Mouse (Mus musculus) cerebellum, postnatal 4 days (tissue): ENCODE results near the gene Tnfrsf13c.
A peak's percentile ranks its signal among the peaks of the same experiment; 100 is the strongest.
"Not testable (repeated sequence)": the region's sequence is repeated elsewhere in the genome, so short reads cannot be mapped to it uniquely, and the experiment has no call there.

Experiments used
- DNase-seq, 2 experiments: peaks; one replicate each; pipeline ENCODE4 v3.0.0; 2022; ENCODE audit warnings: low spot score in 2 of 2, mixed read lengths in 1 of 2

Tnfrsf13c gene

GRCm38 (mm10) chr15:82223657-82224601, at the start of gene Tnfrsf13c:
Gene Tnfrsf13c (minus strand): TSS chr15:82224369.
- peak in 1 of 2 experiments; percentile 55 for DNase-seq

- no peak for DNase-seq
Measured at GRCm38 (mm10) chr15:82272295-82272694, 48.1 kb upstream of the Tnfrsf13c start.

GRCm38 (mm10) chr15:82271201-82271600, 47.0 kb upstream of the Tnfrsf13c start:
- peak; percentile 54 to 81 for DNase-seq

- DNase-seq, result peak in 1 of 2 experiments; percentile 42
Measured at GRCm38 (mm10) chr15:82268783-82269182, 44.6 kb upstream of the Tnfrsf13c start.

- peak in 1 of 2 experiments; percentile 49 for DNase-seq
Measured at GRCm38 (mm10) chr15:82268185-82268584, 44.0 kb upstream of the Tnfrsf13c start.

- DNase-seq, result peak; percentile 64 to 83
Measured at GRCm38 (mm10) chr15:82266356-82266755, 42.2 kb upstream of the Tnfrsf13c start.

GRCm38 (mm10) chr15:82259510-82259909, 35.3 kb upstream of the Tnfrsf13c start:
- peak; percentile 70 to 89 for DNase-seq

- DNase-seq, result peak; percentile 39 to 68
Measured at GRCm38 (mm10) chr15:82255944-82256383, 31.8 kb upstream of the Tnfrsf13c start.

- no peak for DNase-seq
Measured at GRCm38 (mm10) chr15:82255248-82255647, 31.1 kb upstream of the Tnfrsf13c start.

GRCm38 (mm10) chr15:82252097-82252496, 27.9 kb upstream of the Tnfrsf13c start, which contains the start of gene 1500009C09Rik:
Gene 1500009C09Rik (plus strand): TSS chr15:82252397.
- no peak for DNase-seq

GRCm38 (mm10) chr15:82251579-82251978, 27.4 kb upstream of the Tnfrsf13c start:
- DNase-seq, result no peak

- DNase-seq, result no peak
Measured at GRCm38 (mm10) chr15:82247131-82247776, 23.1 kb upstream of the Tnfrsf13c start.

- DNase-seq, result not testable (repeated sequence)
Measured at GRCm38 (mm10) chr15:82244805-82245161, 20.6 kb upstream of the Tnfrsf13c start.

- DNase-seq, result peak; percentile 90 to 95
Measured at GRCm38 (mm10) chr15:82244115-82244804, 20.1 kb upstream of the Tnfrsf13c start, which contains the start of gene Cenpm. Gene Cenpm (minus strand): TSS chr15:82244748.

GRCm38 (mm10) chr15:82243742-82244114, 19.6 kb upstream of the Tnfrsf13c start:
- DNase-seq, result no peak

GRCm38 (mm10) chr15:82243311-82243710, 19.1 kb upstream of the Tnfrsf13c start:
- no peak for DNase-seq

- peak; percentile 80 to 88 for DNase-seq
Measured at GRCm38 (mm10) chr15:82236565-82236964, 12.4 kb upstream of the Tnfrsf13c start.

- DNase-seq, result no peak
Measured at GRCm38 (mm10) chr15:82235661-82236060, 11.5 kb upstream of the Tnfrsf13c start.

GRCm38 (mm10) chr15:82232651-82233050, 8.5 kb upstream of the Tnfrsf13c start:
- no peak for DNase-seq

GRCm38 (mm10) chr15:82231591-82232378, 7.6 kb upstream of the Tnfrsf13c start:
- peak in 1 of 2 experiments; percentile 59 for DNase-seq

GRCm38 (mm10) chr15:82231100-82231499, 6.9 kb upstream of the Tnfrsf13c start:
- no peak for DNase-seq
